8 mouse cellular contexts compared by ENCODE assay signal in genomic region chr9:106211680-106212593, GRCm38 (mm10). TPM values are rescaled to one million over a fixed set of nuclear protein-coding genes. Genes with fewer than 3 reads are reported as not detected.
DNase-seq lines count a peak whose midpoint lies in the region; ATAC-seq and TF ChIP-seq lines count a peak whose summit lies in the region.

No protein-coding gene starts in this region.

- no peaks in the 10 kb centered on the region for H3K27me3 ChIP-seq in heart, embryonic 14.5 days (ENCODE audit: control insufficient read depth, insufficient read depth, low read length)

- peak overlapping the region in 1 of 2 experiments; percentile 20; a peak in 1 of 4 replicates for H3K27ac ChIP-seq in heart, embryonic 14.5 days (replicated peaks in 1 of 2; ENCODE audit: control insufficient read depth in 1 of 2, insufficient read depth in 1 of 2, low read depth in 2 of 2, low read length in 2 of 2)

- H3K4me3 ChIP-seq in heart, embryonic 14.5 days (ENCODE audit: control insufficient read depth in 1 of 2, insufficient read depth in 1 of 2, low read depth in 1 of 2, low read length in 2 of 2) = peak overlapping the region; percentile 35 to 37

- 20% methylated on average over 37 of the region's 37 CpGs for WGBS in heart, embryonic 14.5 days

- peak; percentile 12; the same call in 1 of the 2 replicates for TF ChIP-seq POLR2A in brain, embryonic 14.5 days (IDR thresholded peaks at IDR 0.05; ENCODE audit: borderline replicate concordance, extremely low read depth, insufficient read depth, insufficient read length, poor library complexity, severe bottlenecking)

- H3K4me2 ChIP-seq in heart, embryonic 14.5 days (ENCODE audit: low read length) = peak overlapping the region; percentile 69

- peak; percentile 94 for ATAC-seq in erythroblast, adult 5-6 weeks (replicated peaks; ENCODE audit: low FRiP score, poor library complexity, severe bottlenecking)
- ATAC-seq in heart, embryonic 14.5 days (ENCODE audit: insufficient number of reproducible peaks, insufficient read depth, low FRiP score, low read depth) = 0 out of 2 replicates have a peak, but pooled peaks have one; percentile 27
- peak; percentile 87 for ATAC-seq in neutrophil, adult 5-6 weeks (ENCODE audit: extremely low read depth, insufficient number of reproducible peaks, low FRiP score, poor library complexity, severe bottlenecking)

- peaks cover 46% of the 10 kb centered on the region for H3K36me3 ChIP-seq in heart, embryonic 14.5 days (ENCODE audit: control insufficient read depth, insufficient read depth, low read length)

- TF ChIP-seq CTCF in brain, embryonic 14.5 days (IDR thresholded peaks at IDR 0.05; ENCODE audit: borderline replicate concordance, extremely low read depth, insufficient read depth, insufficient read length) = peak; percentile 100

- H3K4me1 ChIP-seq in heart, embryonic 14.5 days (ENCODE audit: control insufficient read depth in 2 of 2, insufficient read depth in 2 of 2, low read length in 2 of 2) = peaks cover 6 to 14% of the 10 kb centered on the region in 2 experiments; a peak in 3 of 4 replicates

- DNase-seq in CD4-positive, CD25-positive, alpha-beta regulatory T cell, adult 2 months (ENCODE audit: low read depth, low spot score) = peak; percentile 95
- DNase-seq in brain, embryonic 14.5 days (ENCODE audit: low read depth) = peak; percentile 95
- peak; percentile 94 for DNase-seq in kidney, postnatal 10 days
- DNase-seq in lung, adult 18-20 months = peak; percentile 79 to 85
- peak; percentile 85 for DNase-seq in testis, postnatal 14 days (ENCODE audit: low spot score)

- peak overlapping the region; percentile 72 for H3K9ac ChIP-seq in heart, embryonic 14.5 days (ENCODE audit: low read length)

- no peaks in the 10 kb centered on the region for H3K9me3 ChIP-seq in heart, embryonic 14.5 days (ENCODE audit: control insufficient read depth, low read length)

RNA-seq across cellular contexts. Expression of gene Twf2, which starts 9.0 kb away (rescaled TPM):
- 51.1 and 63.8 TPM in 2 replicates for polyA plus RNA-seq in brain, embryonic 14.5 days (2012; rRNA removed)
- 11.7 and 20.5 TPM in 2 replicates for total RNA-seq in erythroblast, adult 5-6 weeks (2015; ENCODE audit: low replicate concordance)
- 18.5 and 25.8 TPM in 2 replicates for total RNA-seq in erythroblast, adult 5-6 weeks (2017; ENCODE audit: low replicate concordance)
- 45.5 and 48.8 TPM in 2 replicates for polyA plus RNA-seq in heart, embryonic 14.5 days (2014; fragmentation: Nextera tagmentation; extraction: Ambion mirVana)
- total RNA-seq in neutrophil, adult 5-6 weeks (2017) = 102 and 111 TPM in 2 replicates

RNA-seq across cellular contexts. Expression of gene Tlr9, which starts 10.5 kb away (rescaled TPM):
- polyA plus RNA-seq in brain, embryonic 14.5 days (2012; rRNA removed) = 0.23 and 0.45 TPM in 2 replicates
- total RNA-seq in erythroblast, adult 5-6 weeks (2015; ENCODE audit: low replicate concordance) = 5.0 and 6.1 TPM in 2 replicates
- 0.56 and 1.9 TPM in 2 replicates for total RNA-seq in erythroblast, adult 5-6 weeks (2017; ENCODE audit: low replicate concordance)
- 0.05 and 0.09 TPM in 2 replicates for polyA plus RNA-seq in heart, embryonic 14.5 days (2014; fragmentation: Nextera tagmentation; extraction: Ambion mirVana)
- total RNA-seq in neutrophil, adult 5-6 weeks (2017) = 14.5 and 14.8 TPM in 2 replicates

RNA-seq across cellular contexts. Expression of gene Ppm1m, which starts 12.4 kb away (rescaled TPM):
- 24.1 and 26.7 TPM in 2 replicates for polyA plus RNA-seq in brain, embryonic 14.5 days (2012; rRNA removed)
- 6.9 and 11.7 TPM in 2 replicates for total RNA-seq in erythroblast, adult 5-6 weeks (2015; ENCODE audit: low replicate concordance)
- total RNA-seq in erythroblast, adult 5-6 weeks (2017; ENCODE audit: low replicate concordance) = 9.0 and 17.0 TPM in 2 replicates
- 19.1 and 19.4 TPM in 2 replicates for polyA plus RNA-seq in heart, embryonic 14.5 days (2014; fragmentation: Nextera tagmentation; extraction: Ambion mirVana)
- 48.0 and 59.0 TPM in 2 replicates for total RNA-seq in neutrophil, adult 5-6 weeks (2017)

RNA-seq across cellular contexts. Expression of gene Alas1, which starts 36.5 kb away (rescaled TPM):
- polyA plus RNA-seq in brain, embryonic 14.5 days (2012; rRNA removed) = 75.2 and 75.4 TPM in 2 replicates
- 72.5 and 82.2 TPM in 2 replicates for total RNA-seq in erythroblast, adult 5-6 weeks (2015; ENCODE audit: low replicate concordance)
- total RNA-seq in erythroblast, adult 5-6 weeks (2017; ENCODE audit: low replicate concordance) = 51.7 and 126 TPM in 2 replicates
- polyA plus RNA-seq in heart, embryonic 14.5 days (2014; fragmentation: Nextera tagmentation; extraction: Ambion mirVana) = 162 and 181 TPM in 2 replicates
- total RNA-seq in neutrophil, adult 5-6 weeks (2017) = 78.1 and 87.3 TPM in 2 replicates

RNA-seq across cellular contexts. Expression of gene Wdr82, which starts 41.2 kb away (rescaled TPM):
- 169 and 175 TPM in 2 replicates for polyA plus RNA-seq in brain, embryonic 14.5 days (2012; rRNA removed)
- 16.5 and 18.6 TPM in 2 replicates for total RNA-seq in erythroblast, adult 5-6 weeks (2015; ENCODE audit: low replicate concordance)
- total RNA-seq in erythroblast, adult 5-6 weeks (2017; ENCODE audit: low replicate concordance) = 19.7 and 23.3 TPM in 2 replicates
- polyA plus RNA-seq in heart, embryonic 14.5 days (2014; fragmentation: Nextera tagmentation; extraction: Ambion mirVana) = 19.6 and 22.6 TPM in 2 replicates
- 69.2 and 80.1 TPM in 2 replicates for total RNA-seq in neutrophil, adult 5-6 weeks (2017)

Comparison
In these comparisons a context has a peak if more than half of its experiments do, and no peak if none do; other contexts are left out.
1. ATAC-seq: peak in every context shown above with its lines; median percentile 94 in erythroblast, adult 5-6 weeks; 87 in neutrophil, adult 5-6 weeks; 27 in heart, embryonic 14.5 days.